Mouse (Mus musculus) heart, embryonic 15.5 days (tissue): ENCODE results near the gene Rdh19. TPM values are rescaled to one million over a fixed set of nuclear protein-coding genes. Genes with fewer than 3 reads are reported as not detected.
"Not testable (repeated sequence)": the region's sequence is repeated elsewhere in the genome, so short reads cannot be mapped to it uniquely, and the experiment has no call there.

Source experiments
- ATAC-seq: fragments of 200-750 bp; cut with Nextera tagmentation; replicated peaks from 2 replicates; pipeline ENCODE4 v1.8.0; 2017; ENCODE audit warnings: low read depth, moderate TSS enrichment; ENCODE audit not compliant: insufficient number of reproducible peaks, insufficient read depth, low FRiP score
- H3K27ac ChIP-seq: fragments of 300-500 bp; sonication (generic); 2 replicates; pipeline ENCODE4 v1.5.1; 2015; ENCODE audit warnings: mild to moderate bottlenecking, inconsistent platforms
- H3K27me3 ChIP-seq: fragments of 300-500 bp; sonication (generic); 2 replicates; pipeline ENCODE4 v1.6.1; 2015; ENCODE audit warnings: inconsistent platforms
- H3K36me3 ChIP-seq: fragments of 300-500 bp; sonication (generic); 2 replicates; pipeline ENCODE4 v1.6.1; 2015; ENCODE audit warnings: mild to moderate bottlenecking, inconsistent platforms
- H3K4me1 ChIP-seq: fragments of 300-500 bp; sonication (generic); replicated peaks from 2 replicates; pipeline ENCODE4 v1.6.1; 2015; ENCODE audit warnings: inconsistent platforms
- H3K4me2 ChIP-seq: fragments of 300-500 bp; sonication (generic); 2 replicates; pipeline ENCODE4 v1.6.1; 2015; ENCODE audit warnings: inconsistent platforms, mild to moderate bottlenecking, moderate library complexity
- H3K4me3 ChIP-seq: fragments of 300-500 bp; sonication (generic); 2 replicates; pipeline ENCODE4 v1.5.1; 2015; ENCODE audit warnings: mild to moderate bottlenecking, inconsistent platforms
- H3K9ac ChIP-seq: fragments of 300-500 bp; sonication (generic); 2 replicates; pipeline ENCODE4 v1.6.1; 2015; ENCODE audit warnings: mild to moderate bottlenecking, inconsistent platforms
- H3K9me3 ChIP-seq: fragments of 300-500 bp; sonication (generic); replicated peaks from 2 replicates; pipeline ENCODE4 v1.6.1; 2016; ENCODE audit warnings: inconsistent platforms
- WGBS: fragments of 180-500 bp; shearing (Covaris S2); methylation state at CpG from one replicate; pipeline ENCODE4 v1.1.7; 2015; ENCODE audit warnings: mixed read lengths; 5-methylcytosine and 5-hydroxymethylcytosine counted together
- polyA plus RNA-seq: library from polyadenylated mRNA; unstranded; fragments of >200 nt; fragmentation: Nextera tagmentation; extraction: Ambion mirVana; gene quantifications from 2 replicates; pipeline ENCODE4 v1.2.1, GENCODE M21; 2015

Rdh19 gene
- polyA plus RNA-seq, result not detected in 2 replicates

DNA sequence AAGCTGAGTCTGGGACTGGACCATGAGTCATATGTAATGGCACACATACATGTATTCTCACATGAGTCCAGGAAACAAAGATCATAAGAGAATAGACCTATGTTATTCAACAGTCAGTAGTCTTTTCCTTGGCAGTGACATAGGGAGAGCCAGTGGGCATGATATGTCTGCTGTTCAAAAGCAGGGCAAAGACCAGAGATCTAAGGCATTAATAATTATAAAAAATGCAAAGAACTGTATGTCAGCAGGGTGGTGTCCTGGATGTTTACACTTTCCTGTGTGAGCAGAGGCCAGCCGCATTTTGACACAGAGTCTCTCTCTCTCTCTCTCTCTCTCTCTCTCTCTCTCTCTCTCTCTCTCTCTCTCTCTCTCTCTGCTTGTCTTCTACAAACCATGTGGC is at the start of gene Rdh19:
Gene Rdh19, plus strand, starts transcription at position 301 of the 400 bp plus-strand sequence.
- H3K27me3 ChIP-seq, result no peaks in the 10 kb centered on the region
- no peak within 1 kb of the TSS for H3K27ac ChIP-seq
- H3K9ac ChIP-seq, result no peak within 1 kb of the TSS
- H3K4me2 ChIP-seq, result no peak within 1 kb of the TSS
- no peak within 1 kb of the TSS for H3K4me3 ChIP-seq
- no peaks in the 10 kb centered on the region for H3K4me1 ChIP-seq
- WGBS, result 75% methylated on average over 1 of the region's 1 CpGs
- no peak for ATAC-seq
- H3K9me3 ChIP-seq, result no peaks in the 10 kb centered on the region
- H3K36me3 ChIP-seq, result no peaks in the 10 kb centered on the region

DNA sequence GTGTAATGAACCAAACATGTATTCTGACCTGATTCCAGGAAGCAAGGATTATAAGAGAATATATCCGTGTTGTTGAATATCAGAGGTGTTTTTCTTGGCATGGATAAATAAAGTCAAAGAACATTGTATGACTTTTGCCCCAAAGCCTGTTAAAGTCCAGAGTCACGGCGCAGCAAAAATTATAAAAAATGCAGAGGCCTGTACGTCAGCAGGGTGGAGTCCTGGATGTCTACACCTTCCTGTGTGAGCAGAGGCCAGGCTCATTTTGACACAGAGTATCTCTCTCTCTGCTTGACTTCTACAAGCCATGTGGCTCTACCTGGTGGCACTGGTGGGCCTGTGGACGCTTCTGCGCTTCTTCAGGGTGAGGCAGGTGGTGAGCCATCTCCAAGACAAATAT is 48.8 kb upstream of the Rdh19 start, which contains the start of gene Rdh16:
Gene Rdh16, plus strand, starts transcription at position 262 of the 400 bp plus-strand sequence.
- Histone ChIP-seq H3K36me3 (no peaks in the 10 kb centered on the region), H3K27ac (no peak within 1 kb of the TSS), H3K4me3 (no peak within 1 kb of the TSS), H3K4me1 (no peaks in the 10 kb centered on the region), H3K4me2 (no peak within 1 kb of the TSS), H3K9ac (no peak within 1 kb of the TSS), H3K9me3 (no peaks in the 10 kb centered on the region), H3K27me3 (no peaks in the 10 kb centered on the region)
- ATAC-seq, result no peak
- WGBS, result 75% methylated on average over 6 of the region's 6 CpGs

DNA sequence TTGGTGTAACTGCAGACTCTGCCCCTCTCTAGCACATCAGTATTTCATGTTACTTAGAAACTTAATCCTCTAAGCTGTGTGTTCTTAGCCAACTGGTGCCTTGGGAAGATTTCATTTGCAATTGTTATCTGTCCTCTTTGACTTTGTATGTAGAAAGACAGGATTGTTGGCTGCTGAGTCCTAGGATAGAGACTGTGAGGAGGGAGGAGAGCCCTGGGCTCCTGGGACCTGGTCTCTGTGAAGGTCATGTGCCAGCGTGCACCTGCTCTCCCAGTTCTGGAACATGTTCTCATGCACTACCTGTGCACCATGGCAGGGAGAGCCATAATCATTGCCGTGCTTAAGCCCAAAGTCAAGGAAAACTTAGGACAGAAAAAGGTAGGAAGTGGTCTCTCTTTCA is 48.1 kb upstream of the Rdh19 start:
- no peak overlapping the region for H3K27ac ChIP-seq
- no peaks in the 10 kb centered on the region for H3K27me3 ChIP-seq
- WGBS, result 81% methylated on average over 2 of the region's 2 CpGs
- ATAC-seq, result no peak
- no peak overlapping the region for H3K9ac ChIP-seq
- H3K4me1 ChIP-seq, result no peaks in the 10 kb centered on the region
- H3K36me3 ChIP-seq, result no peaks in the 10 kb centered on the region
- H3K9me3 ChIP-seq, result no peaks in the 10 kb centered on the region
- H3K4me2 ChIP-seq, result no peak overlapping the region
- no peak overlapping the region for H3K4me3 ChIP-seq

DNA sequence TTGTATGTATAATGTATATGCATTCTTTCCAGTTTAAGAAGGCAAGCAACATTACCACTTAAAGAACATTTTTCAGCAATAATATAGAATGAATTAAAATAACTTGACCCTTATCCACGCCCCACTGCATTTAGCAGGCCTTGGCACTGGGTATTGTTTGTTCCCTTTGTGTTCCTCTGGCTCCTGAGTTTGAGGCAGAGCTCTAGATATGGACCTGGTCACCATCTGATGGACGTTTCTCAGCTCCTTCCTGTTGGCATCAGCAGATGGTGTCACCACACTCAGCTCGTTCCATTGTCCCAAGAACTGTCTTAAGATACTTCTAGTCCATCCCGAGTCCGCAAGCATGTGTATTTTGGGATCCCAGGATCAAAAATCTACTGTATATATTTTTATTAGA is 47.5 kb upstream of the Rdh19 start:
- H3K4me1 ChIP-seq, result no peaks in the 10 kb centered on the region
- no peak overlapping the region for H3K4me2 ChIP-seq
- no peaks in the 10 kb centered on the region for H3K36me3 ChIP-seq
- H3K27ac ChIP-seq, result no peak overlapping the region
- 70% methylated on average over 5 of the region's 5 CpGs for WGBS
- no peak for ATAC-seq
- no peak overlapping the region for H3K4me3 ChIP-seq
- no peaks in the 10 kb centered on the region for H3K9me3 ChIP-seq
- H3K9ac ChIP-seq, result no peak overlapping the region
- no peaks in the 10 kb centered on the region for H3K27me3 ChIP-seq

DNA sequence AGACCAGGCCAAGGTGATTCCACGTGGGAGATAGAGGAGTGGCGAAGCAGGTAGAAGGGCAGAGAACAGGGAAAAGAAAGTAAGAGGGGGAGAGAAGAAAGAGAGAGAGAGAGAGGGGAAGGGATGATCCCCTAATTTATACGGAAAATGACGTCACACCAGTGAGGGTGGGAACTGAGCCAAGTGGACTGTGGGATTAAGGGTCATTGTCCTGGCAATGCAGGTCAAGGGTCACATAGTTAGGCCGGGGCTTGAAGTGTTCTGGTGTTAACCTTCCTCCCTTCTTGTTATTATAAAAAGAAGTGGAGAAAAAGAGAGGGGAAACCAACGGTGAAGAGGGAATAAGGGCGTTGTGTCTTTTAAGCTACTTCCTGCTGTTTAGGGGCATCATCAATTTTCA is 45.3 kb upstream of the Rdh19 start:
- Histone ChIP-seq H3K9ac (no peak overlapping the region), H3K27ac (no peak overlapping the region)

DNA sequence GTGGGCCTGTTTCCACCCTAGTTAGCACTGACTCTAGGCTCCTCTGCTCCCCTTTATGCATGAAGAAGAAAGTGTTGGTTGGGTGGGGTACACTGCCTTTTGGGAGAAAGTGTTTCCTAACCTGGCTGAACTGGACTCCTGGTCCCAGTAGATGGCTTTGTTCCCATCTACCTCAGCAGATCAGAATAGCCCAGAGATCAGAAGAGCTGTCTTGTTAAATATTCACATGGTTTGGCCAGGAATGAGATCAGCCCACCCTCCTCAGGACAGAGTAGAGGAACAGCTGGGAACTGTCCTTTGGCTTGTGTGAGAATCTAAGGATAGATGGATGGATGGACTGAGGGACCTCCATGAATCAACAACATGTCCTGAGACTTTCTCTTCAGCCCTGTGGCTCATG is 33.8 kb upstream of the Rdh19 start:
- Histone ChIP-seq H3K9me3 (no peaks in the 10 kb centered on the region), H3K4me3 (no peak overlapping the region), H3K4me1 (no peaks in the 10 kb centered on the region), H3K27me3 (no peaks in the 10 kb centered on the region), H3K4me2 (no peak overlapping the region), H3K9ac (no peak overlapping the region), H3K36me3 (no peaks in the 10 kb centered on the region), H3K27ac (no peak overlapping the region)
- ATAC-seq, result no peak

More for the DNA sequence above, 45.3 kb upstream of the Rdh19 start:
- 66% methylated on average over 7 of the region's 7 CpGs for WGBS
- H3K27me3 ChIP-seq, result no peaks in the 10 kb centered on the region
- H3K9me3 ChIP-seq, result no peaks in the 10 kb centered on the region
- no peak overlapping the region for H3K4me3 ChIP-seq
- no peak for ATAC-seq
- no peaks in the 10 kb centered on the region for H3K36me3 ChIP-seq
- no peak overlapping the region for H3K4me2 ChIP-seq
- H3K4me1 ChIP-seq, result no peaks in the 10 kb centered on the region

DNA sequence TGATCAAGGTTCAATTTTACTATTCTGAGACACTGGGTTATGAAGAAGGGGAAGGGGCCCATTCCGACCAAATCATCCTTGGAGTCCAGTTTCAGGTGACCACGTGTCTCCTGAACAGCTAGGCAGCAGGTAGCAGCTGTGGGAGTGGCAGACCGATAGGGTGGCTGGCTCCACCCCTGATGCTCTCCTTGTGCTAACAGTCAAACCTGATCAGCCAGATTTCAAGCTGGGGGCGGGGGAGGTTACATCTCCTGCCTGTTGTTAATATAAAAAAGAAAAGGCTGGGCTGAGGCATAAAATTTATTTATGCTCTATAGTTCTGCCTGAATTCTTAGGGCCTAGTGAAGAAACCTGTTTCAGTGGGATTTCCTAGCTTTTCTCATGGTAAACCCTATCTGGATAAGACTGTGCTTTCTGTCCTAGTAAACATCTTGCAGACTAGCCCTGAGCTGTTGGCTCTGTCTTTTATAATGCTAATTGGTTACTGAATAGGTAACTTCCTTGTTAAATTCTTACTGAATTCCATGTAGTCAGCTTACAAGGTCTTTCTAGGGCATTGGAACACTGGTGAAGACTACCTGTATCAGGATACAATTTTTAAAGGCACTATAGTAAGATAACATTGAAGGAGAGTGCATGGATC is 32.3 kb upstream of the Rdh19 start:
- WGBS, result 66% methylated on average over 4 of the region's 4 CpGs
- H3K4me1 ChIP-seq, H3K9ac ChIP-seq, H3K36me3 ChIP-seq, H3K27me3 ChIP-seq, ATAC-seq, H3K4me2 ChIP-seq, H3K9me3 ChIP-seq, H3K27ac ChIP-seq, H3K4me3 ChIP-seq: not testable (repeated sequence)

DNA sequence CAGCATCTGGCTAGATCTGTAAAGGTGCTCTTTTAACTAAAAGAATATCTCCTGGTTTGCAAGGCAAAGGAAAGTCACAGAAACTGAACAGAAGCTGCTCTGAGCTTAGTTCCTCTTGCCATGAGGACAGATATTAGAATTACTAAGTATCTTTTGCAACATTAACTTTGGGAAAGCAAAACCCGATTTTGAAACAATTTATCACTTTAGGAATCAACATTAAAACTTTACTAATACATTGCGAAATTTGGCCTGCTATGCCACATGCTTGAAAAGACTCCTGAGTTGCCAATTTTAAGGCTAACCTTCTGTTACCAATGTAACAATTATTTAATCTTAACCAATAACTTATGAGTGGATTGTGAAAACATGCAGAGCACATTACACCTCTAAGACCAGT is 27.9 kb upstream of the Rdh19 start:
- not testable (repeated sequence) for H3K27ac ChIP-seq, ATAC-seq, H3K27me3 ChIP-seq, H3K9ac ChIP-seq, H3K36me3 ChIP-seq, H3K4me2 ChIP-seq, H3K4me3 ChIP-seq, H3K9me3 ChIP-seq, H3K4me1 ChIP-seq
- 75% methylated on average over 2 of the region's 2 CpGs for WGBS

DNA sequence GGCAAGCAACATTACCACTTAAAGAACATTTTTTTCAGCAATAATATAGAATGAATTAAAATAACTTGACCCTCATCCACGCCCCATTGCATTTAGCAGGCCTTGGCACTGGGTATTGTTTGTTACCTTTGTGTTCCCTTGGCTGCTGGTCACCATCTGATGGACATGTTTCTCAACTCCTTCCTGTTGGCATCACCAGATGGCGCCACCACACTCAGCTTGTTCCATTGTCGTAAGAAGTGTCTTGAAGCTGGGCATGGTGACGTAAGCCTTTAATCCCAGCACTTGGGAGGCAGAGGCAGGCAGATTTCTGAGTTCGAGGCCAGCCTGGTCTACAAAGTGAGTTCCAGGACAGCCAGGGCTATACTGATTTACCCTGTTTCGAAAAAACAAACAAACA is 24.3 kb upstream of the Rdh19 start:
- Histone ChIP-seq H3K27ac (no peak overlapping the region), H3K36me3 (no peaks in the 10 kb centered on the region), H3K27me3 (no peaks in the 10 kb centered on the region), H3K4me3 (no peak overlapping the region), H3K4me1 (no peaks in the 10 kb centered on the region), H3K4me2 (no peak overlapping the region), H3K9ac (no peak overlapping the region), H3K9me3 (no peaks in the 10 kb centered on the region)
- 73% methylated on average over 6 of the region's 6 CpGs for WGBS
- ATAC-seq, result no peak

DNA sequence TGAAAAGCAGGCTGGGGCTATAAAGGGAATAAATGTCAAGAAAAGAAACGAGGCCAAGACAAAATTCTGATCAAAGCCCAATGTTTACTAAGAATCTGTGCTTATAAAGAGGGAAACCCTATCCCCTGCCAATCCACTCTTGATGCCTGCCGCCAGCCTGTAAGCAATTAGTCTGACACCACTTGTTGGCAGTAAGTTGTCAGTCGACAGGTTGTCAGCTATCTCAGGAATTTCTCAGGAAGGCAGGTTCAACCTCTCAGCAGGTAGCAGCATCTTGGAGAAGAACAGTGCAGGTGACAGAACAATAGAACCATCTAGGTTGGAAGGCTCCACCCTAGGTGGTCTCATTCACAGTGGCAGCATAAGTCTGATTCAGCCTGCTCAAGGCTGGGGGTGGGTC is 20.6 kb upstream of the Rdh19 start:
- WGBS, result 55% methylated on average over 3 of the region's 3 CpGs
- no peak for ATAC-seq

DNA sequence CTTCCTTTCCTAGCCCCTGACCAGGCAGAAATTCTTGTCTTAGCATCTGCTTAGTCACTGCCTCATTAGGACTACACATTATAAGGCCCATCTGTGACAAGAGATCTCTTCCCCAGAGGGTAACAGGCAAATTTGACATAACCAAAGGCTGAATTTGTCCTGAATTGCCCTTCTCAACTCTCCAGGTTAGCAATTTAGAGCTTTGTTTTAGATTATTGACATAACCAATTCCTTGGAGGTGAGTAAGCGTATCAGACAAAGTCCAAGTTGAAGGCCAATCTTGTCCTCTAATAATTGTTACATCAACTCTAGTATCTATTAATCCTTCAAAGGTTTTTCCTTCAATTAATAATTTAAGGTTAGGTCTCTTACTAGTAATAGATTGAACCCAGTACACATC is 15.5 kb upstream of the Rdh19 start:
- WGBS, result 90% methylated on average over 1 of the region's 1 CpGs
- not testable (repeated sequence) for H3K9me3 ChIP-seq, ATAC-seq

More for the DNA sequence above, 20.6 kb upstream of the Rdh19 start:
- Histone ChIP-seq H3K4me2 (no peak overlapping the region), H3K9me3 (no peaks in the 10 kb centered on the region), H3K4me1 (no peaks in the 10 kb centered on the region), H3K27ac (no peak overlapping the region), H3K4me3 (no peak overlapping the region), H3K9ac (no peak overlapping the region), H3K27me3 (no peaks in the 10 kb centered on the region), H3K36me3 (no peaks in the 10 kb centered on the region)

DNA sequence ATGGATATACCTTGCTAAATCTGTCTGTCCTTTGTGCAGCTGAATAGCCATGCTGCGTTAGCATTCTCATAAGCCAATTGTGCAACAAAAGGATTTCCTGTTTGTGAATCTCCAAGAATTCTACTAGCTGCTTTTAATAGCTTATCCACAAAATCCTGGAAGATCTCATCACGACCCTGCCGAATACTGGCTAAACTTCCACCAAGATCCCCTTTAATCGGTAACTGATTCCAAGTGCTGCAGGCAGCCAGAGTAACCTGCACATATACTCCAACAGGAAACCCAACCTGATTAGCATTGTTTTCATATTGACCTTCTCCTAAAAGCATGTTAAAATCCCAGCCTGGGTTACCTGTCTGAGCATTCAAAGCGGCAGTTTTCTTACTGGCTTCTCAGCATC is 14.4 kb upstream of the Rdh19 start:
- Histone ChIP-seq H3K4me2 (no peak overlapping the region), H3K9ac (no peak overlapping the region), H3K4me1 (no peaks in the 10 kb centered on the region), H3K27ac (no peak overlapping the region), H3K36me3 (no peaks in the 10 kb centered on the region), H3K9me3 (no peaks in the 10 kb centered on the region), H3K27me3 (no peaks in the 10 kb centered on the region), H3K4me3 (no peak overlapping the region)
- ATAC-seq, result no peak
- 64% methylated on average over 5 of the region's 5 CpGs for WGBS

More for the DNA sequence above, 15.5 kb upstream of the Rdh19 start:
- not testable (repeated sequence) for H3K36me3 ChIP-seq, H3K4me3 ChIP-seq, H3K27ac ChIP-seq, H3K4me1 ChIP-seq, H3K9ac ChIP-seq, H3K4me2 ChIP-seq, H3K27me3 ChIP-seq
